Mouse (Mus musculus) ES-Bruce4 (cell line): Measurements from ENCODE around the gene Wee2. TPM values are rescaled to one million over a fixed set of nuclear protein-coding genes. Genes with fewer than 3 reads are reported as not detected.

ENCODE experiments used
- H3K27ac ChIP-seq: 2 replicates; pipeline ENCODE4 v1.5.1; 2012; ENCODE audit warnings: low read length, inconsistent platforms; ENCODE audit not compliant: insufficient read depth
- H3K27me3 ChIP-seq: 2 replicates; pipeline ENCODE4 v1.6.1; 2012; ENCODE audit warnings: mild to moderate bottlenecking, low read length, inconsistent platforms; ENCODE audit not compliant: control insufficient read depth, poor library complexity, insufficient read depth, severe bottlenecking
- H3K36me3 ChIP-seq: 2 replicates; pipeline ENCODE4 v1.6.1; 2012; ENCODE audit warnings: inconsistent platforms, mild to moderate bottlenecking, low read length, moderate library complexity; ENCODE audit not compliant: control insufficient read depth, poor library complexity, insufficient read depth, severe bottlenecking
- H3K4me1 ChIP-seq: one replicate; pipeline ENCODE4 v1.8.1; 2011; ENCODE audit warnings: low read length; ENCODE audit not compliant: control insufficient read depth, insufficient read depth
- H3K4me3 ChIP-seq: 2 replicates; pipeline ENCODE4 v1.5.1; 2011; ENCODE audit warnings: low read depth, mild to moderate bottlenecking, low read length
- H3K9ac ChIP-seq: 2 replicates; pipeline ENCODE4 v1.6.1; 2012; ENCODE audit warnings: low read depth, mild to moderate bottlenecking, inconsistent platforms; ENCODE audit not compliant: poor library complexity, severe bottlenecking
- H3K9me3 ChIP-seq: replicated peaks from 2 replicates; pipeline ENCODE4 v1.6.1; 2012; ENCODE audit warnings: mild to moderate bottlenecking, low read length, inconsistent platforms; ENCODE audit not compliant: control insufficient read depth, poor library complexity, insufficient read depth, severe bottlenecking
- CTCF ChIP-seq: IDR thresholded peaks from one replicate; pipeline ENCODE4 v1.8.1; 2011; ENCODE audit warnings: low read depth, low read length
- EP300 ChIP-seq: IDR thresholded peaks from 2 replicates; pipeline ENCODE4 v1.6.1; 2011; ENCODE audit warnings: low read depth, low read length; ENCODE audit not compliant: insufficient read depth
- POLR2A ChIP-seq: IDR thresholded peaks from one replicate; pipeline ENCODE4 v1.8.1; 2011; ENCODE audit warnings: low read length; ENCODE audit not compliant: insufficient read depth
- polyA plus RNA-seq: library from polyadenylated mRNA; stranded (reverse); fragments of >200 nt; gene quantifications from 2 replicates; pipeline ENCODE4 v1.2.4, GENCODE M21; 2011; ENCODE audit warnings: low read depth; ENCODE audit not compliant: missing spikeins, insufficient read depth, insufficient read length

Gene Wee2
- polyA plus RNA-seq, 1 experiment: not detected

- Histone ChIP-seq H3K4me3 (no peak overlapping the region), H3K9ac (no peak overlapping the region), H3K36me3 (peaks cover 50% of the 10 kb centered on the region), H3K9me3 (no peaks in the 10 kb centered on the region), H3K27me3 (no peaks in the 10 kb centered on the region), H3K27ac (no peak overlapping the region), H3K4me1 (no peaks in the 10 kb centered on the region)
- no peak for TF ChIP-seq EP300
- TF ChIP-seq POLR2A: no peak
Observed at GRCm38 (mm10) chr6:40482318-40482717, 43.4 kb downstream of the Wee2 start.

GRCm38 (mm10) chr6:40490933-40491332, 52.0 kb downstream of the Wee2 start, which contains the start of gene Tas2r137:
Tas2r137 (plus strand) TSS chr6:40491233.
- Histone ChIP-seq H3K27me3 (no peaks in the 10 kb centered on the region), H3K36me3 (no peaks in the 10 kb centered on the region), H3K27ac (no peak within 1 kb of the TSS), H3K9me3 (no peaks in the 10 kb centered on the region), H3K4me3 (no peak within 1 kb of the TSS), H3K4me1 (no peaks in the 10 kb centered on the region), H3K9ac (no peak within 1 kb of the TSS)
- no peak for TF ChIP-seq POLR2A
- TF ChIP-seq CTCF: no peak
- no peak for TF ChIP-seq EP300

- Histone ChIP-seq H3K4me1 (no peaks in the 10 kb centered on the region), H3K27ac (no peak within 1 kb of the TSS), H3K4me3 (no peak within 1 kb of the TSS), H3K9ac (no peak within 1 kb of the TSS), H3K9me3 (no peaks in the 10 kb centered on the region), H3K27me3 (no peaks in the 10 kb centered on the region), H3K36me3 (no peaks in the 10 kb centered on the region)
- TF ChIP-seq POLR2A: no peak
- no peak for TF ChIP-seq CTCF
- no peak for TF ChIP-seq EP300
Observed at GRCm38 (mm10) chr6:40493229-40493628, 54.3 kb downstream of the Wee2 start, which contains the start of gene Tas2r108. Tas2r108 (plus strand) TSS chr6:40493529.

Other genes starting within 250 kb of the Wee2 start
- gene Agk, start 113.9 kb upstream of the Wee2 start, polyA plus RNA-seq: 34.7 and 37.4 TPM in 2 replicates
- 5.8 and 6.4 TPM in 2 replicates for gene E330009J07Rik, start 3.0 kb upstream of the Wee2 start, polyA plus RNA-seq
- gene Ssbp1, start 32.3 kb downstream of the Wee2 start, polyA plus RNA-seq: 130 and 143 TPM in 2 replicates
- 0.94 TPM in 1 of 2 replicates, not detected in the other for gene Tas2r137, start 52.1 kb downstream of the Wee2 start, polyA plus RNA-seq
- 0.60 and 0.67 TPM in 2 replicates for gene Tas2r108, start 54.4 kb downstream of the Wee2 start, polyA plus RNA-seq
- gene Prss37, start 80.4 kb downstream of the Wee2 start, polyA plus RNA-seq: not detected in 2 replicates
- not detected in 2 replicates for gene Olfr461, start 116.0 kb downstream of the Wee2 start, polyA plus RNA-seq
- gene Olfr460, start 130.4 kb downstream of the Wee2 start, polyA plus RNA-seq: 0.20 TPM in 1 of 2 replicates, not detected in the other
- gene Clec5a, start 146.7 kb downstream of the Wee2 start, polyA plus RNA-seq: not detected in 2 replicates
- gene Tas2r138, start 174.2 kb downstream of the Wee2 start, polyA plus RNA-seq: not detected in 2 replicates
- gene Mgam, start 189.7 kb downstream of the Wee2 start, polyA plus RNA-seq: 0.09 TPM in 1 of 2 replicates, not detected in the other